Mouse (Mus musculus) urinary bladder, postnatal 14 days (tissue): ENCODE data around the gene Tpi1.
"Not testable (repeated sequence)": the region's sequence is repeated elsewhere in the genome, so short reads cannot be mapped to it uniquely, and the experiment has no call there.

Experiments used
- DNase-seq: peaks from one replicate; pipeline ENCODE4 v3.0.0; 2021; ENCODE audit warnings: low spot score

Gene Tpi1

DNA sequence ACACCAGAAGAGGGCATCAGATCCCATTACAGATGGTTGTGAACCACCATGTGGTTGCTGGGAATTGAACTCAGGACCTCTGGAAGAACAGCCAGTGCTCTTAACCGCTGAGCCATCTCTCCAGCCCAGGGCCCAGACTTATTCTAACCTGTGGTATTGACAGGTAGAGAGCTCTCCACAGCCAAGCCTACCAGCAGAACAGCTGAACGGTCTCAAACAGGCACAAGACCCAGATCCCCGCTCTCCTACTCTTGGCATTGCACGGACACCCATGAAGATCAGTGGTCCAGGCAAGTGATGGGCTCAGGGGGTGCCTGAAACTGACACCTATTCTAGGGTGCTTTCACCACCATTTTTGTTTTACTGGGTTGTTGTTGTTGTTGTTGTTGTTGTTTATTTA lies 17.1 kb upstream of the Tpi1 start:
- DNase-seq, result not testable (repeated sequence)

DNA sequence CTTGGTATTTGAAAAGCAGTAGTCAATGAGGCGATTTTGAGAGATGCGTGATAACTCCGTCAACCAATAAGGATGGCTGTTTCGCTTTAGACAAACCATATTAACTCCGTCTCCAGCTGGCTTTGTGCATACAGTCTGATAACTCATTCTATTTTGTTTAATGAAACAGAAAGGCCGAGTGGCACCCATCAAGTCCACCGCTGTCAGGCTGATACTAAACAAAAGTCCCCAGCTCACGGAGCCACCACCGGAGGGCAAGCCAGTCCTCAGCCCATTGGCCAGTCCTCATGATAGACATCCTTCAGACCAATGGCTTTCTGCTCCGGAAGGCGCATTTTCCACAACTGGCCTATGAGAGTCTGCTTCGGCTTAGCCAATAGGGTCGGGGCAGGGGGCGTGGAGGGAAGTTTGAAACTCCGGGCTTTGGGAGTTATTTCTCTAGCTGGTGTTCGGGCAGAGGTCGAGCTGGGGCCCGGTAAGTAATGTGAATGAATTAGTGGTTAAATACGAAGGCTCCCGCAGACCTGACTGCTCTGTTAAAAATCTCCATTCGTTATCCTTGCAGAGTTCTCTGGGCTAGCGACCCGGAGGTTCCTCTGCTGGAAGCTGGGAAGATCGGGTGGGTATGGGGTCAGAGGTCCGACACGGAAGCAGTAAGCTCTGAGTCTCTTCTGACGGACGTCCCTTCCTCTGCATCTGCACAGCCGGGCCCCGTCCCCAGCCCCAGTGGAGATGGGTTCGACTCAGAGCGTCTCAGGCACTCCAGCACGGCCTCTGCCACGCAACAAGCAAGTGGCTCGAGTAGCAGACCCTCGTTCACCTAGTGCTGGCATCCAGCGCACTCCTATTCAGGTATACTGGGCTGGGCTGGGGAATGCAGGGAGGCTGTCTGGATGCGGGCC lies 16.0 kb upstream of the Tpi1 start:
- peak; percentile 93 for DNase-seq

DNA sequence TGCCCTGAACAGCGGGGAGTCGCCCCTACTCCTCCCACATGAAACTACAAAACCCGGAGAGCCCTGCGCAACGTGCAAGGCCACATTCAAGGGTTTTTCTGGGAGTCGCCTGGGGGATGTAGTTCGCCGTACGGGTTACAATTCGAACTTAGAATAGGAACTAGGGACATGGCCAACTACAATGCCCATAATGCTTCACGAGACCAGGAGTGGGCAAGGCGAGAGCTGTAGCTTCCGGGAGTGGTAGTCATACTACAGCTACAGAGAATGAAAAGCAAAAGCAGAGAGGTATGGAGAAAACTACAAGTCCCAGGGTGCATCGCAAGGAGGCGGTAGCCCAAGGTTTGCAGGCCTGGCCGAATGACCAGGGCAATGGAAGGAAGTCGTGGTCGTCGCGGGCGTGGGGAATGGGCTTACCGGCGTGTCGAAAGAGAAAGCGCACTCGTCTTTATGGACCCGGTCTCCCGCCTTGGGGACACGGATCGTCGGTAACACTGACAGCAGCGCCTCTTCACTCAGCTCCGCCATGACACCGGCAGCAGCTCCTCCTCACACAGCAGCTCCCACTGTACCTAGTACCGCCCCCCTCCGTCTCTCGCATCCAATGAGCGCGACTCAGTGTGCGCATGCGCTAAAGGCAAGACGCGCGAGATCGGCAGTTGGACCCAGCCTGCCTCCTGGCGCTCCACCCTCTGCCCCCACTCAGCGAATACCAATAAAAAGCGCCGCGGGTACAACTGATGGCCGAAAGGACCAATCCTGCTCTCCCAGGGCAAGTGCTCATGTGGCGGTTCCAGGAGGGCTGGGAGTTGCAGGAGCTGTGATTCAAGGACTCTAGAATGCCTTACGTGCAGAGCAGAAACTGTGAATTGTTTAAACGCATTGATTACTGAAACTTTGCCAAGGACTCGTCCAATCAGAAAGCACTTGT lies 15.0 kb upstream of the Tpi1 start, which contains the start of the genes Usp5 and Cdca3:
Gene Usp5, minus strand, starts transcription at position 617 of the 931 bp plus-strand sequence.
Gene Cdca3, plus strand, starts transcription at position 680 of the 931 bp plus-strand sequence.
- peak; percentile 98 for DNase-seq

DNA sequence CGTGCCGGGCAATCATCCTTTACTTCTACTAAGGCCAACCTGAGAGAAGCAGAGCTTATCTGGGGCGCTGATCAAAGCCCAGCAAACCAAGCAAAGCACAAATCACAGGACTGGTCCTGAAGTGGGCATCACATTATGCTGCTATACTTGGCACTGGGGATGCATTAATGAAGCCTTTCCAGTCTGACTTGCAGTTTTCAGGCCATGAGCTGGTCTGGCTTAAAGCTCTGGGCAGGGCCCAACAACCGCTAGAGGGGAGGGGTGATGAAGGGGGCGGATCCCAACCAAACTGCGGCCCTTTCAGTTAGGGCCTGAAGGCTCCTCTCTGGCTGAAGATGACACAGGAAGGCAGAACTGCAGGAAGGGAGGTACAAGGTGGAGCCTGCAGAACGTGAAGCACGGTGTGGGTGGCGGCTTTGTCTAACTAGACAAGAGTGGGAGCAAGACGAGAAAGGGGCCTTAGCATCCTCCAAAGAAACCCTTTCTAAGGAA lies 14.1 kb upstream of the Tpi1 start:
- peak; percentile 67 for DNase-seq

DNA sequence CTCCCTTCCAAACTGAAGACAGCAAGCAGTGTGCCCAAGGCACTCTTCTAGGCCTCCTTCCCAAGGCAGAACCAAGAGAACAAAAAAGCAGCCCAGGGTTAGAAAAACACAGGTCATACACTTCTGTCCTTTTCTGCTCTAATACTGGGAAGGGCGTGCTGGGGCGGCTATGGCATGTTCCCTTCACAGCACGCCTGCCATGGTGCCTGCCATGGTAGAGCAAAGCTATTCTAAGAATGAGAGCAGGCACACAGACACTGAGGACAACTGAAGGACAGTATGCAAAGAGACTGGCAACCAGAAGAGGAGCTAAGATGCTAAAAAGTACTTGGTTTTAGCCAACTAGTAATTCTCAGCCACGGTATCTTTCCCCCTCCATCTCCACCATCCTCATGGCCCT lies 8.0 kb upstream of the Tpi1 start:
- no peak for DNase-seq

DNA sequence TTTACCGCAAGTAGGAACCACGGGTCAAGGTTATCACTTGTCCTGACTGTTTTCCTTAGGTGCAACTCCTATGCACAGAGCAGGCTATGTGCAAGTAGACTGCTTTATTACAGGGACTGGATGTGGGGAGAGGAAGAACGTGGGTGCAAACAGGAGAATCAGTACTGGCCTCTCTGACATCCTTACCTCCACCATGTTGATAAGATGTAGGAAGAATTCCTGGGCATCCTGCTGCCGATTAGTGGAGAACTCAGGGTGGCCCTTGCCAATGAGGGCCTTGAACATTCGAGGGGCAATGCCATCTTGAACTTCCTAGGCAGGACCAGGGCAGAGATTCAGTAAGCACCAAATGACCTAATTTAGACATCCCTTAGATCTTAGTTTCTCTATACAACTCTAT lies 6.8 kb upstream of the Tpi1 start:
- no peak for DNase-seq

DNA sequence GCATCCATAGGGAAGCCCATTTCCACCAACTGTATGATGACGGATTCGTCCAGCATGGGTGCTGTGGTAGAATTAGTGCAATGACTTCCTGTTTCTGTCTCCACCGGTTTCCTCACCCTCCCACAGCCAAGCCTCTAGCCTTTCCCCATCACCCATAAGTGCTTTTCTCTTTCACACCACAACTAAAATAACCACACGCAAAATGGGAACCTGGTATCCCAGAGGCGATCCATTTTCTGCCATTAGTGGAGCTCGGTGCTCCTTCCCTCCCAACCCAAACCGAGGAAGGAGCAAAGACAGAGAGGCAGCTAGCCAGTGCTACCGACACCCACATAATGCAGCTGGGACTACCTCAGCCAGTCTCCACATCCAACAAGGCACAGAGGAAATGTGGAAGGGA lies 3.9 kb upstream of the Tpi1 start:
- no peak for DNase-seq

DNA sequence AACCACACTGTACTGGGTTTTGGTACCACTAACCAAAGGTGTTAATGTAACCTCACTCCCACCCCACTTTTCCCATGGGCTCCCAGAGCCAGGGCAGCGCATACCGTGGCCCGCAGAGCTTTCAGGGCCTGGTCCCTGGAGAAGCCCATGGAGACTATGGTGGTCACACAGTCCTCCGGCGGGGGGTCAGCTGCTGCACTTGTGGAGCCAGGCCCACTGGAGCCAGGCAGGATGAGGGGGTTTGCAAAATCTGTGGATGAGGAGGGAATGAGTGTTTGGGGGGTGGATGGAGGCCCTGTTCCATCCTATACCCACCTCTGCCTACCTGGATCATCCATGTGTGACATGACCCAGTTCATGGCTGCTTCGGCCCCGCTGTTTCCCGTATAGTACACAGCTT lies 3.5 kb upstream of the Tpi1 start:
- DNase-seq, result no peak

DNA sequence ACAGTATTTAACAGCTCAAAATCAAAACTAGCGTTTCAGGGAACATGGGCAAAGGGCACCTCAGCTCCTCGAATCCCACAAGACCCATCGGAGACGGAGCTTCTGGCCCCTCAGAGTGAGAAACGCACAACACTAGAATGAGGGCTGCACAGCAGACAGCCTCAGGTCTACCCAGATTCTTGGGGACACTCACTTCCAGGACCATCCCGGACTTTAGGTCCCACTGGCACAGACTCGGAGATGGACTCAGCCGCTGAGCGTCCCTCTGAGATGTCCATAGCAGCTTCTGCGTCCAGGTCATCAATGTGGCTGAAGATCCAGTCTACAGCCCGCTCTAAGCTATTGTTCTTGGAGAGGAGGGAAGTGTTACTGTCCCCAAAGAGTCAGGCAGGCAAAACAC lies 3.0 kb upstream of the Tpi1 start:
- DNase-seq, result no peak

DNA sequence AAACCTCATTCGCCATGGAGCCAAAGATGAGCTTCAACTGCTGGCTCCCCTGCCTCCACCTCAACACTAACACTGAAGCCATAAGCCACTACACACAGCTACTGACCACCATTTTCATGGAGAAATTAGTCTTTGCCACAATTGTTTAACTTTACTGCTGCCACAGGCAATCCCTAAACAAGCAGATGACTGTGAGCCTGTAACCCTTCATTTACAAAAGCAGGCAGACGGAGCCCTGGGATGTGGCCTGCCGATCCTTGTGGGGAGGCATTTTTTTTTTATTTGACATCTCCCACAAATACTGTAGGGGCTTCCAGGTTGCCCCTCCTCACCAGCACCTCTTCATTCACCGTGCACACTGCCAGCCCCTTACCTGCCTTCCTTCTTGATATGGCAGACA lies 2.5 kb upstream of the Tpi1 start:
- no peak for DNase-seq

DNA sequence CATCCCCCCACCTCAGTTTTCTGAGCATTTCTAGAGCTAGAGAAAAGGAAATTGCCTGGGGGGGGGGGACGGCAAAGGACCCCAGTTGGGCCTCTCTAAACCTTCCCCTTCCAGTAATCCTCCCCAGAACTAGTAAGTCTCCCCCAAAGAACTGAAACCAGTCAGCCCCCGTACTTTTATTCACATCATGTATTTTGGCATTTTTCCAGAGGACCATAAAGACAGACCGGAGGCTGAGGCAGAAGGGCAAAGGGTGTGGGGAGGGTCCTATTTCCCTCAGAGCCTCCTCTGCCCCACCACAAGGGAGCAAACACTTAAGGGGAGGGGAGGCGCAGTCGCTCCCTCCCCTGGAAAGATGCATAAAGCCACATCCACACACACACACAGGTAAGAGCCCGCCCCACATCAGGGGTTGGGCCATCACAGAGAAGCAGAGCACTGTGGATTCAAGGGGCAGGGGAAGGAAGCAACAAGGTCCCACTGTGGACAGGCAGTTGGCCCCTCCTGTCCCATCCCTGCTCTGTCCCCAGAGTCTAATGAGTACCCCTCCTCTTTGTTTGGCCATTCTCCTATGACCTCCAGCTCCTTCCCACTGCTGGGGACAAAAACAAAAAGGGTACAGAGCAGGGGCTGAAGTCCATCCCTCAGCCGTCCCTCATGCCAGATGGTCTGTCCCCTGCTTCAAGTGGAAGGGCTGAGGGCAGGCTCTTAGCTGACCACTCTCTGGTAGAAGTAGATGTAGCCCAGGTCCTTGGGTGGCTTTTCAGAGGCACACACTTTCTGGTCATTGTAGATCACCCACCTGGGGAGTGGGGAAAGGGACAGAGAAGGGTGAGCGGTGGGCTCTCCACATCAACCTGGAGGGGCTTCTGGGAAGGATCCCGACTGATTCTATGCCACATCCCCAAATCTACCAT lies 1.0 kb upstream of the Tpi1 start:
- DNase-seq, result no peak

DNA sequence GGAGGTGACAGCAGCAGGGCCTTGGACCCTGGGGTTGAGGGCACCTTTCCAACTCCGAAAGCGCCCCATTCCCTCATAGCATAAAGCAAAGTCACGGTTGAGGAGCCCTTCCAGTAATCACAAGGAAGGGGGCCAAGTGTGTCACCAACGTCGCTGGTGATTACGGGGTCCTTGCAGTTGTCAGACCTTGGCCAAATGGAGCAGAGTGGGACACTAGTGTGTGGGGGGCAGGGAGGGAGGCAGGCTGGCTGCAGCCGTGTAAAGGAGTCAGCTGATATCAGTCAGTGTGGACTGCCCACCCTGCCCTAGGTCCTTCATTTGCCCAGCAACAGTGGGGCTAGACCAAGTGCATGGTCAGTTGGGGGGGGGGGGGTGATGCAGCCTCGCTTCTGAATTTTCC lies 352 bp upstream of the Tpi1 start:
- no peak for DNase-seq

DNA sequence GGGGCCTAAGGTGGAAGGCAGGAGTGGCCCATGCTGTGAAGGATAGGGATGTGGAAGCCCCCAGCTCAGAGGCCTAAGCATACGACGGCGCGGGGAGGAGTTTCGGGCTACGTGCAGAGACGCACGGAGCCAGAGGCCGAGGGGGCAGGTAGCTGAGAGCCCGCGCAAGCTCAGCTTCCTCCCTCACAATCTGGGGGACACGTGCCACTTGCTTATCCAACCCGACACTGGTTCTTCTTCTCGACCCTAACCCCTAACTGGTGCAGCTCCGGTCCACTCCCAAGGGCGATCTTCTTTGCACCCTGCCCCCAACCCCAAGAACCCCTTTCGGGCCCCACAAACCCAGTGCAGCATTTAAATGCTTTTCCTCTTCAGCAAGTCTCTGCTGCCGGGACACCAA lies 600 bp downstream of the Tpi1 start:
- DNase-seq, result peak; percentile 65

DNA sequence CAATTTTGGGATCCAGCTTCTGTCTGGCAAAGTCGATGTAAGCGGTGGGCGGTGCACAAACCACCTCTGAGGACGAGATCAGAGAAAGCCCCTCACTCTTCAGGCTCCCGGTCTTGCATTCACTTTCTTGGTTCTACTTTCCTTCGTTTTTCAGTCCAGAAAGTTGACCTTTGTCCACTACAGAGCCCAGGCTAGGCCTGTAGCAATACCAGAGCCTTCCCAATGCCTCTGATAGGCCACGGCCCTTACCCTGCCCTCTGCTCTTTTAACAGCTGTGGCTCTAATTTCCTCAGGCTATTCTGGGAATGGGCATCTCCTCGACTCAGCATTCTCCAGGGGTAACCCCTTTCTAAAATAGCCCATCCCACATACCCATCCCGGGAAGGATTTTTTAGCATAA lies 1.2 kb downstream of the Tpi1 start:
- DNase-seq, result no peak

DNA sequence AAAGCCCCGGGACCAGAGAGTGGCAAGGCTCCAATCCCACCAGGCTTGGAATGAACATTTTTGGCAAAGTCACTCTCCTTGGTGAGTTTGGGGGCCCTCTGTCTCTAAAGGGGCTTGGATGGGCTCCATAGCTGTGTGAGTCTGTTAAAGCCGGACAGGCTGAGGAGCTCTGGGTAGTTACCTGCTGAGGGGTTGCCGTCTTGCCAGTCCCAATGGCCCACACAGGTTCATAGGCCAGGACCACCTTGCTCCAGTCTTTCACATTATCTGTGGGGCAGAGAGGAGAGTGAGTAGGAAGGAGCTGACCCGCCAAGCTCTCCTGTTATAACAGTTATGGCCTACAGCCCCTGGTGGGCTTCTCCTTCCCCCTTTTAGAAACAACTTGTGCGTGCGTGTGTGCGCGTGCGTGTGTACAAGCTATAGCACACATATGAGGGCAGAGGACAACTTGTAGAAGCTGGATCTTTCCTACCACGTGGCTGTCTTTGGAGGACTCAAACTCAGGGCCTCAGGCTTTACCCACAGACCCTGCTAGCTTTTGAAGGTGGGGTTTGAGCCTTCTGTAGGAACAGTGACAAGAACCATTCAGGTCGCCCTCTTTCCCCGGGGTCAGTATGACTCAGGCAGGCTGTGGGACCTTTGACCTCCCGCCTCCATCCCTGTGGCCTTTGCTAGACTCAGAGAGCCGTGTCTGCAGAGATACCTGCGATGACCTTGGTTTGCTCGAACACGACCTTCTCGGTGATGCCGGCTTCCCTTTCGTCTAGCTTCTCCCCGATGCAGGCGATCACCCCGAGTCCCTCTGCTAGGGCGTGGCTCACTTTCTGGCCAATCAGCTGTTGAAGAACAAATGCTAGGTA lies 2.2 kb downstream of the Tpi1 start:
- no peak for DNase-seq

DNA sequence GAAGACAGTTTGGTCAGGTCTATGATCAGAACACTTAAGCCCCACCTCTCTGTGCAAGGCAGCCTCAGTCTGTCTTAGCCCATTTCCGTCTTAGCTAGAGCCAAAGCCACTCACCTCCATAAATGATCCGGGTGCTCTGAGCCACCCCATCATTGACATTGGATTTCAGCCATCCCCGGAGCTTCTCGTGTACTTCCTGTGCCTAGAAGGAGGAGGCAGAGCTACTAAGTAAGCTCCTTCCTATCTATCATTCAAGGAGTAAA lies 2.8 kb downstream of the Tpi1 start:
- DNase-seq, result no peak

DNA sequence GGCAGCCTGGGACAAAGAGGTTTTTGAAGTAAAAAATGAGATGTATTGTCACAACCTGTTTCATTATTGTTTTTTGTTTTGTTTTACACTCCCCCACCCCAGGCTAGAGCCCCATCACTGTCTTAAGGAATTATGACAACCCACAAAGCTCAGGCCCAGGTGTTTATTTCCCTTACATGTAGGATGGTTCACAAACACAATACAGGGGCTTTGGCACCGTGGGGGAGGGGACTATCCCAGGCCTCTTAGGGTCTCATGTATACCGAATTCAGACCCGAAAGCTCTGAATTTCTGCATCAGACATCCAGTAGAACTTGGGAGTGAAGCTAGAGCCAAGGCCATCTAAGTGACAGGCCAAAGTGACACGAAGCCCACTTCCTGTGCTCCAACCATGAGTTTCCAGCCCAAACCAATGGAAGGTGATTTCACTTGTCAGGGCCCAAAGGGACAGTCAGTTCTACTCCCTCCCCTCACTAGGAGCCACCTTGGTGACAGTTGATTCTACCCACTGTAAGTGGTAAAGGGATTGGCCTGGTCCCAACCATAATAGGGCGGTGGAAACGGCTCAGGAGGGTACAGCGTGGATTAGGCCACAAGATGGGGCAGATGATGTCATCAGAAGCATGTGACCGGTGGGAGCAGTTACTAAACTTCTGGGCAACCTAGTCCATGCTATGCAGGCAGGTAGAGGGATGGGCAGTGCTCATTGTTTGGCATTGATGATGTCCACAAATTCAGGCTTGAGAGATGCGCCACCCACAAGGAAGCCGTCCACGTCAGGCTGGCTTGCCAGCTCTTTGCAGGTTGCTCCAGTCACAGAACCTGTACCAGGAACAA lies 3.3 kb downstream of the Tpi1 start:
- not testable (repeated sequence) for DNase-seq

DNA sequence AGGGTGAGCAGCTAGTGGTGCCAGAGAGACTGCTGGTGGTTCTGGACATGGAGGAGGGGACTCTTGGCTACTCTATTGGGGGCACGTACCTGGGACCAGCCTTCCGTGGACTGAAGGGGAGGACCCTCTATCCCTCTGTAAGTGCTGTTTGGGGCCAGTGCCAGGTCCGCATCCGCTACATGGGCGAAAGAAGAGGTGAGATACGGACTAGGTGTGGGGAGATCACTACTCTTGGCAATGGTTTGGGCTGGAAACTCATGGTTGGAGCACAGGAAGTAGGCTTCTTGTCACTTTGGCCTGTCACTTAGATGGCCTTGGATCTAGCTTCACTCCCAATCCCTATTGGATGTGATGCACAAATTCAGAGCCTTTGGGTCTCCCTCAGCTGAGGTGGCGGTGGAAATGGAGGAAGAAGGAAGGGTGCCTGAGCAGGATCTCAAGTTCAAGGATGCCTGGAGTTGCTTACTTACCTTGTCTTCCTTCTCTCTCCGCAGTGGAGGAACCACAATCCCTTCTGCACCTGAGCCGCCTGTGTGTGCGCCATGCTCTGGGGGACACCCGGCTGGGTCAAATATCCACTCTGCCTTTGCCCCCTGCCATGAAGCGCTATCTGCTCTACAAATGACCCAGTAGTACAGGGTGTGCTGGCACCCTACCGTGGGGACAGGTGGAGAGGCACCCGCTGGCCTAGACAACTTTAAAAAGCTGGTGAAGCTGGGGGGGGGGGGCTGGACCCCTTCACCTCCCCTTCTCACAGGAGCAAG lies 4.1 kb downstream of the Tpi1 start:
- DNase-seq, result no peak
